Mouse (Mus musculus) embryonic fibroblast, embryonic 13.5 days (primary cell): Measurements from ENCODE around the gene Daxx.

Source experiments
- CTCF ChIP-seq: IDR thresholded peaks from 2 replicates; pipeline ENCODE4 v1.5.1; 2011; ENCODE audit warnings: mild to moderate bottlenecking, control low read depth, low read length, moderate library complexity, borderline replicate concordance; ENCODE audit not compliant: insufficient read depth
- POLR2A ChIP-seq: IDR thresholded peaks from 2 replicates; pipeline ENCODE4 v1.6.1; 2011; ENCODE audit warnings: low read depth, mild to moderate bottlenecking, control low read depth, low read length, moderate library complexity

- TF ChIP-seq CTCF (0 out of 2 replicates have a peak, but pooled peaks have one; percentile 20), POLR2A (no peak)
These were observed 12.0 kb upstream of the Daxx start for GRCm38 (mm10) chr17:33897114-33897794.
